Mouse (Mus musculus) CD4-positive naive resting alpha-beta T cell, adult 76 days (primary cell): ENCODE measurements around the gene Cd1d1. TPM values are rescaled to one million over a fixed set of nuclear protein-coding genes. Genes with fewer than 3 reads are reported as not detected.

ENCODE experiments used
- total RNA-seq: library from RNA; stranded (reverse); gene quantifications from one replicate; pipeline ENCODE4 v1.2.4, GENCODE M21; 2023

Cd1d1 gene
- 38.0 TPM for total RNA-seq

GRCm38 (mm10) chr3:86999415-86999740 lies at the start of gene Cd1d1:
Gene Cd1d1, minus strand, starts transcription at chr3:86999441.

Other genes with a start within 250 kb of the Cd1d1 start
- gene Dclk2, start 78.6 kb downstream of the Cd1d1 start, total RNA-seq, result 12.7 TPM
- gene Kirrel, start 175.3 kb upstream of the Cd1d1 start, total RNA-seq, result not detected